Mouse (Mus musculus): Measurements from ENCODE around the gene Sbf2. TPM values are rescaled to one million over a fixed set of nuclear protein-coding genes. Genes with fewer than 3 reads are reported as not detected.
A peak's percentile ranks its signal among the peaks of the same experiment; 100 is the strongest.

Sbf2 gene
- polyA plus RNA-seq, 1 experiment from 2014 or later, result 32.1 TPM

DNA sequence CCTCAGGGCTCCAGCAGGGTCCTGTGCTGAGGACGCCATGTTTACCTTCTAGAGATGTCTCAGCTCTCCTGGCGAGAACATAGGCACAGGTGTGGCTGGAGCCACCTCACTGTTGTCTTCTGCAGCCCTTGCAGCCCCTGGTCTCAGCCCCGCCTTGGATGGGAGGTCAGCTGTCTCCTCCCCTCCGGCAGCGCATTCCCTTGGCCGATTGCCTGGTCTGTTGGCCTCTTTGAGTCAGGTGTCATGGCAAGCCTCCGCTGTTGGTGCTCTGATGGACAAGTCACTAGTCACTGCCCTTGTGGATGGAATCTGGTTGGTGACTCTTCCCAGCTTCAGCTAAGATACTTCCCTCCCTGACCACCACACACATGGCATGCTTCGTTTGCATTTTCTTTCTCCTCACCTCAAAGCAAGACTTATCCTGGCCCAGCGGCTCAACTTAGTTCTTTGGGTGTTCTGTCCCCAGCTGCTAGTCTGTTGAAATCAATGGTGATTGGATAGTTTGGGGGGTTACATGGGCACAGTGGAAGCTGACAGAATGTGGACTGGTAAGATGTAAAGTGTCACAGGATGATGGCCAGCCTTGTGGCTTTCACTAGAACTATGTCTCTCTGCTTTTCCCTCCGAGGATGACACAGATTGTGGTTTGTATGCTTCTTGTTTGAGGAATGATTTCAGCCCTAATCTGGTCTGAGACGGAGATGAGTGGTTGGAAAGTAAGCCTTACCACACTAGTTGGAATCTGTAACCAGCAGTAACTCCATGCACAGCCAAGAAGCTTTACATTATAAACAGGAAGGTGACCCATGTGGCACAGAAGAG lies 333.1 kb downstream of the Sbf2 start:
- WGBS, result 87% methylated on average over 11 of the region's 11 CpGs
- ATAC-seq (ENCODE audit: low FRiP score, low TSS enrichment), result no peak
- H3K9ac ChIP-seq (replicated peaks; ENCODE audit: low read length), result no peak overlapping the region
- H3K36me3 ChIP-seq (ENCODE audit: insufficient read depth, low read length), result peaks cover 30% of the 10 kb centered on the region
- no peaks in the 10 kb centered on the region for H3K4me1 ChIP-seq (ENCODE audit: insufficient read depth, low read length)
- H3K9me3 ChIP-seq (ENCODE audit: low read length), result no peaks in the 10 kb centered on the region
- H3K4me3 ChIP-seq (ENCODE audit: low read length), result no peak overlapping the region
- no peak overlapping the region for H3K4me2 ChIP-seq (replicated peaks; ENCODE audit: low read depth, low read length)
- H3K27ac ChIP-seq (ENCODE audit: low read length), result no peak overlapping the region
- H3K27me3 ChIP-seq (ENCODE audit: insufficient read depth, low read length), result no peaks in the 10 kb centered on the region

DNA sequence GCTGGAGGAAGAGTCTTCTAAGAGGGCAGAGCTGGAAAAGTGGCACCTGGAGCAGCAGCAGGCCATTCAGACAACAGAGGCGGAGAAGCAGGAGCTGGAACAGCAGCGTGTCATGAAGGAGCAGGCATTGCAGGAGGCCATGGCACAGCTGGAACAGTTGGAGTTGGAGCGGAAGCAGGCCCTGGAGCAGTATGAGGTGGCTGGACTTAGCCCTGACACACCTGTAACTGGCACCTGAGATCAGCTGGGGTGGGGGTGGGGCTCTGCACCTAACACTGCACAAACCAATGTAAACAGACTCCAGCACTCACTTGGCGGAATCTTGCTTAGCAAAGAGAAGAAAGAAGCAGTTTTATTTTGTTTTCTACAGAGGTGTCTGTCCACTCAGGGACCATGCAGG lies 335.5 kb downstream of the Sbf2 start:
- no peak overlapping the region for H3K4me2 ChIP-seq (replicated peaks; ENCODE audit: low read depth, low read length)
- no peak overlapping the region for H3K27ac ChIP-seq (ENCODE audit: low read length)
- no peaks in the 10 kb centered on the region for H3K9me3 ChIP-seq (ENCODE audit: low read length)
- peaks cover 47% of the 10 kb centered on the region for H3K36me3 ChIP-seq (ENCODE audit: insufficient read depth, low read length)
- no peak overlapping the region for H3K4me3 ChIP-seq (ENCODE audit: low read length)
- no peaks in the 10 kb centered on the region for H3K4me1 ChIP-seq (ENCODE audit: insufficient read depth, low read length)
- ATAC-seq (ENCODE audit: low FRiP score, low TSS enrichment), result no peak
- WGBS, result 97% methylated on average over 4 of the region's 4 CpGs
- no peak overlapping the region for H3K9ac ChIP-seq (replicated peaks; ENCODE audit: low read length)
- no peaks in the 10 kb centered on the region for H3K27me3 ChIP-seq (ENCODE audit: insufficient read depth, low read length)

DNA sequence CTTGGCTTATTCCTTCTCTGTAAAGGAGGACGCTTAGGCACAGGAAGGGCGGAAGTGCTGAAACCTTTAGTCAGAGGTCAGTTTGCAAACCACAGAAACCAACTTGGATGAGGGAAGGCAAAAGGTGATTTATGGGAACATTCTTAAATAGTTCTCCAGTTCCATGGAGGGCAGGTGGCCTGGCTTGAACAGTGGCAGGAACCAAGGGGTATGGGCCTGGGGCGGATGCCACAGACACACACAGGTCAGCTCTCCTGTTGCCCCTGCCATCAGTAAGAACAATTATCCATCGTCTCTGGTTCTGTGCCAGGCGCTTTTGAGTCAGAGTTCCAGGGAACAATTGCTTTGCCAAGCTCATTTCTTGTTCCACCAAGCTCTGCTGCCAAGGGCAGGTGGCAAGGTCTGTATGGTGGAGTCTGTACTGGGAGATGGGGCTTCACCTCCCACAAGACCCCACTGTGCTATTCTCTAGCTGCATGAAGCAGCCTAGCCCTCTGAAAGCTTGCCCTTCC lies 336.9 kb downstream of the Sbf2 start:
- no peak overlapping the region for H3K4me2 ChIP-seq (replicated peaks; ENCODE audit: low read depth, low read length)
- no peaks in the 10 kb centered on the region for H3K9me3 ChIP-seq (ENCODE audit: low read length)
- ATAC-seq (ENCODE audit: low FRiP score, low TSS enrichment), result no peak
- H3K9ac ChIP-seq (replicated peaks; ENCODE audit: low read length), result no peak overlapping the region
- peaks cover 50% of the 10 kb centered on the region for H3K36me3 ChIP-seq (ENCODE audit: insufficient read depth, low read length)
- 83% methylated on average over 5 of the region's 5 CpGs for WGBS
- H3K27ac ChIP-seq (ENCODE audit: low read length), result no peak overlapping the region
- no peaks in the 10 kb centered on the region for H3K27me3 ChIP-seq (ENCODE audit: insufficient read depth, low read length)
- H3K4me3 ChIP-seq (ENCODE audit: low read length), result no peak overlapping the region
- peaks cover 1% of the 10 kb centered on the region for H3K4me1 ChIP-seq (ENCODE audit: insufficient read depth, low read length)

DNA sequence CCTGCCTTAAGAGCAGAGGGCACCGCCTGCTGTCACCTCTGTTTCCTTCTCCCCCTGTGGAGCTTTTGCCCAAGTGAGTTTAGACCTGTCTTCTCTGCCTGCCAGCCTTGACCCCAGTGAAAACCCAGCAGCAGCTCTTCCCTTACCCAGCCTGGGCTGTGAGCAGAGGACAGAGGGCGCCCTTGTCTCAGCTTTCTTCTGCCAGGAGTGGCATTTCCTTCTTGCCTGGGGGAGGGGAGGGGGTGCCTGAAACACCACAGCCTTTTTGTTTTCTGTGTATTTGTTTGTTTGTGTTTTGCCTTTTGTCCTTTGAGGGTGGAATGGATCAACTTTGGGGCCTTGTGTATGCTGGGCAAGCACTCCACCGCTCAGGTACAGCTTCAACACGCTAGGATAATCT lies 342.3 kb downstream of the Sbf2 start:
- Histone ChIP-seq H3K36me3 (ENCODE audit: insufficient read depth, low read length) (peaks cover 35% of the 10 kb centered on the region), H3K4me3 (ENCODE audit: low read length) (no peak overlapping the region), H3K27ac (ENCODE audit: low read length) (peak overlapping the region; percentile 88), H3K4me1 (ENCODE audit: insufficient read depth, low read length) (peaks cover 14% of the 10 kb centered on the region), H3K27me3 (ENCODE audit: insufficient read depth, low read length) (no peaks in the 10 kb centered on the region), H3K9ac (replicated peaks; ENCODE audit: low read length) (0 out of 2 replicates have a peak overlapping the region, but pooled peaks have one; percentile 16), H3K9me3 (ENCODE audit: low read length) (no peaks in the 10 kb centered on the region), H3K4me2 (replicated peaks; ENCODE audit: low read depth, low read length) (no peak overlapping the region)
- ATAC-seq (ENCODE audit: low FRiP score, low TSS enrichment), result 0 out of 2 replicates have a peak, but pooled peaks have one; percentile 35
- WGBS, result 70% methylated on average over 4 of the region's 4 CpGs

DNA sequence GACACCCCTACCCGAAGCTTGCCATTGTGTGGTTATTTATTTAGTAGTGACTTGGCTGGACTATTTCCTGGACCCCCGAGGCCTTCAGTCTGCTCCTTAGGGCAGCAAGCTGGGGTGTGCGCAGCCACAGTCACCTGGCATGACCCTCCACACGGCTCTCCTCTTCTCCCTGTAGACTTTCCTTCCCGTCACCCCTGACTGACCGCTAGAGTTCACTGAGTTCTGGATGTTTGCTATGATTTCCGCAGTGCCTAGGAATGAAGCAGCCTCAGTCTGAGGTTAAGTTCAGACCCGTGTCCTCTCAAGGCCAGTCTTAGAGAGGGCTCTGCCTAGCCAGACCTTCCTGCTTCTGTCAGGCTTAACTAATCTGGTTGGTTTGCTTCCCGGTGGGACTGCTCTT lies 342.9 kb downstream of the Sbf2 start:
- peak; percentile 93 for ATAC-seq (ENCODE audit: low FRiP score, low TSS enrichment)
- H3K27ac ChIP-seq (ENCODE audit: low read length), result peak overlapping the region; percentile 88
- WGBS, result 33% methylated on average over 9 of the region's 9 CpGs

DNA sequence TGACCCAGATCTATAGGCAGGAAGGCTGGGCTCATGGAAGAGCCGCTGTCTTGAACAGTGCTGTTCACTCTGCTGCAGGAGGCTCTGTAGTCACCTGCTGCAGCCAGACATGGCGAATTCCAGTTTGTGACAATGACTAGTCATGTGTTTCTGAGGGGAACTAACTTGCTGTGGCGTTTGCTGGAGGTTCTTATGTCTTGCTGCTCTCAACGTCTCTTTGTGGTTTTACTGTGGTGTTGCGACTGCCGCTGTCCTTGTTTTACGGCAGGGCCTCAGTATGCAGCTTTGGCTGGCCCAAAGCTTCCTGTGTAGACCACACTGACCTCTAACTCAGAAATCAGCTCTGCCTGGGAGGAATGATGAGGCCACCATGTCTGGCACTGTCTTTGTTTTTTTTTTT lies 344.3 kb downstream of the Sbf2 start:
- peaks cover 14% of the 10 kb centered on the region for H3K4me1 ChIP-seq (ENCODE audit: insufficient read depth, low read length)
- no peaks in the 10 kb centered on the region for H3K9me3 ChIP-seq (ENCODE audit: low read length)
- 84% methylated on average over 7 of the region's 7 CpGs for WGBS
- H3K4me3 ChIP-seq (ENCODE audit: low read length), result no peak overlapping the region
- H3K36me3 ChIP-seq (ENCODE audit: insufficient read depth, low read length), result peaks cover 24% of the 10 kb centered on the region; the same call in 1 of the 2 replicates
- ATAC-seq (ENCODE audit: low FRiP score, low TSS enrichment), result no peak
- no peaks in the 10 kb centered on the region for H3K27me3 ChIP-seq (ENCODE audit: insufficient read depth, low read length)
- H3K4me2 ChIP-seq (replicated peaks; ENCODE audit: low read depth, low read length), result no peak overlapping the region
- no peak overlapping the region for H3K9ac ChIP-seq (replicated peaks; ENCODE audit: low read length)
- no peak overlapping the region for H3K27ac ChIP-seq (ENCODE audit: low read length)

More for the DNA sequence above, 342.9 kb downstream of the Sbf2 start:
- Histone ChIP-seq H3K4me1 (ENCODE audit: insufficient read depth, low read length) (peaks cover 14% of the 10 kb centered on the region), H3K9ac (replicated peaks; ENCODE audit: low read length) (peak overlapping the region; percentile 16; the same call in 1 of the 2 replicates), H3K36me3 (ENCODE audit: insufficient read depth, low read length) (peaks cover 35% of the 10 kb centered on the region), H3K27me3 (ENCODE audit: insufficient read depth, low read length) (no peaks in the 10 kb centered on the region), H3K4me3 (ENCODE audit: low read length) (no peak overlapping the region), H3K4me2 (replicated peaks; ENCODE audit: low read depth, low read length) (no peak overlapping the region), H3K9me3 (ENCODE audit: low read length) (no peaks in the 10 kb centered on the region)

DNA sequence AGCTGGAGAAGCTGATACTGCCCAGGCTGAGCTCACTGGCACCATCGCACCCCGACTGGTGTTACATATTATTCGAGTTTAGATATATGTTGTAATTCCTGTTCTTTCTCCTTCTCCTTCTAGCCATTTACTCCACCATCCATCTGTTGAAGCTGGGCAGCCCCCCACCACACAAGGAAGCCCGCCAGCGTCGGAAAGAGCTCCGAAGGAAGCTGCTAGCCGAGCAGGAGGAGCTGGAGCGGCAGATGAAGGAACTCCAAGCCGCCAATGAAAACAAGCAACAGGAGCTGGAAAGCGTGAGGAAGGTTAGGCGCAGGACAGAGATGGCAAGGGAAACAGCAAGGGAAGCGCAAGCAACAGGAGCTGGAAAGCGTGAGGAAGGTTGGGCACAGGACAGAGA lies 344.9 kb downstream of the Sbf2 start:
- H3K4me1 ChIP-seq (ENCODE audit: insufficient read depth, low read length), result peaks cover 14% of the 10 kb centered on the region
- H3K27ac ChIP-seq (ENCODE audit: low read length), result no peak overlapping the region
- no peak overlapping the region for H3K9ac ChIP-seq (replicated peaks; ENCODE audit: low read length)
- WGBS, result 91% methylated on average over 14 of the region's 14 CpGs
- no peak overlapping the region for H3K4me3 ChIP-seq (ENCODE audit: low read length)
- H3K36me3 ChIP-seq (ENCODE audit: insufficient read depth, low read length), result peaks cover 22% of the 10 kb centered on the region; the same call in 1 of the 2 replicates
- H3K4me2 ChIP-seq (replicated peaks; ENCODE audit: low read depth, low read length), result no peak overlapping the region
- no peaks in the 10 kb centered on the region for H3K9me3 ChIP-seq (ENCODE audit: low read length)
- no peaks in the 10 kb centered on the region for H3K27me3 ChIP-seq (ENCODE audit: insufficient read depth, low read length)
- no peak for ATAC-seq (ENCODE audit: low FRiP score, low TSS enrichment)

DNA sequence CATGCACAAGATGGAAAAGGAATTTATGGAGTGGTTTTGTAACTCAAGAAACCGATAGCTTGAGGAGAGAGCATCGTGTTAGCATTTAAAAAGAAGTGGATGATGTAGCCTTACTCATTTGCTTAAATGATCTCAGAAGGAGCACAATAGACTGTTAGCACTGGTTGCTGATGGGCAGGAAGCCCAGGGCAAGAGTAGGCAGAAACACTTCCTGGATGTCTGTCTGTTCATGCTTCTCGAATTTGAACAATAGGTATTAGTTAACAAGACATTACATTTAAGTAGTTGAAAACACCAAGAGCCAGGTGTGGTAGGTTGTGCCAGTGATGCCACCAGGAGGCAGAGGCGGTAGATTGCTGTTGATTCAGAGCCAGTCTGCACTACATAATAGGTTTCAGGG lies 346.2 kb downstream of the Sbf2 start:
- Histone ChIP-seq H3K27me3 (ENCODE audit: insufficient read depth, low read length) (no peaks in the 10 kb centered on the region), H3K36me3 (ENCODE audit: insufficient read depth, low read length) (peaks cover 14% of the 10 kb centered on the region; the same call in 1 of the 2 replicates), H3K4me3 (ENCODE audit: low read length) (no peak overlapping the region), H3K4me2 (replicated peaks; ENCODE audit: low read depth, low read length) (no peak overlapping the region), H3K9me3 (ENCODE audit: low read length) (no peaks in the 10 kb centered on the region), H3K4me1 (ENCODE audit: insufficient read depth, low read length) (peaks cover 14% of the 10 kb centered on the region), H3K27ac (ENCODE audit: low read length) (no peak overlapping the region), H3K9ac (replicated peaks; ENCODE audit: low read length) (no peak overlapping the region)
- WGBS, result 80% methylated on average over 4 of the region's 4 CpGs
- no peak for ATAC-seq (ENCODE audit: low FRiP score, low TSS enrichment)

DNA sequence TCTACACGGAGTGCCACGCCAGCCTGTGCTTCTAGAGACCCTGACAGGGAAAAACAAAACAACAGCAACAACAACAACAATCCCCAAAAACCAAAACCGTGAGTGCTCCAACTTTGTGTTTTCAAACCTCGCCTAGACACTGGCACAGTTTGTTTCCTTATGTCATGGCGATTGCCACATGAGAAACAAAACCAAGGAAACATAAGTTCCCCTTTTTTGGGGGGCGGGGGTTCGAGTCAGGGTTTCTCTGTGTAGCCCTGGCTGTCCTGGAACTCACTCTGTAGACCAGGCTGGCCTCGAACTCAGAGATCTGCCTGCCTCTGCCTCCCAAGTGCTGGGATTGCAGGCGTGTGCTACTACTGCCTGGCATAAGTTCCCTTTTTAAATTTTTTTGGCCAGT lies 346.7 kb downstream of the Sbf2 start:
- H3K27me3 ChIP-seq (ENCODE audit: insufficient read depth, low read length), result no peaks in the 10 kb centered on the region
- WGBS, result 92% methylated on average over 9 of the region's 9 CpGs
- no peak for ATAC-seq (ENCODE audit: low FRiP score, low TSS enrichment)

DNA sequence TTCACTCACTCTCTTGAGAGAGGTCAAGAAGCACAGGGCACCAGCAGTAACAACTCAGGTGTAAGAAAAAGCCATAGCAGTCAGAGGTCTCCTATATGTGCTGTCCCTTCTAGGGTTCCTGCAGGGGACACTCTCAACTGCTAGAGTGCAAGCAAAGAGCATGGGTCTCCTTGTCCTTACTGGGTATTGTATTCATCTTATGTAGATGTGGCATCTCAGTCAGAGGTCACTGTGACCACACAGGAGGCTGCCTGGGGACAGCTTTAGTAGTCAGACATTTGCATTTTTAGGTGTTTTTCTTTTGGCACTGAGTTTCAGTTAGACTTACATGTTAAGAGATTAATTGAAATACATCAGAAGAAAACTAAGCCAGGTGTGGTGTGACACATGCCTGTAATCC lies 347.7 kb downstream of the Sbf2 start:
- Histone ChIP-seq H3K4me1 (ENCODE audit: insufficient read depth, low read length) (peaks cover 5% of the 10 kb centered on the region), H3K4me2 (replicated peaks; ENCODE audit: low read depth, low read length) (no peak overlapping the region), H3K9me3 (ENCODE audit: low read length) (no peaks in the 10 kb centered on the region), H3K27ac (ENCODE audit: low read length) (no peak overlapping the region), H3K27me3 (ENCODE audit: insufficient read depth, low read length) (no peaks in the 10 kb centered on the region), H3K4me3 (ENCODE audit: low read length) (no peak overlapping the region), H3K36me3 (ENCODE audit: insufficient read depth, low read length) (peaks cover 14% of the 10 kb centered on the region; the same call in 1 of the 2 replicates), H3K9ac (replicated peaks; ENCODE audit: low read length) (no peak overlapping the region)
- no peak for ATAC-seq (ENCODE audit: low FRiP score, low TSS enrichment)

More for the DNA sequence above, 346.7 kb downstream of the Sbf2 start:
- Histone ChIP-seq H3K4me3 (ENCODE audit: low read length) (no peak overlapping the region), H3K4me1 (ENCODE audit: insufficient read depth, low read length) (peaks cover 14% of the 10 kb centered on the region), H3K9ac (replicated peaks; ENCODE audit: low read length) (no peak overlapping the region), H3K36me3 (ENCODE audit: insufficient read depth, low read length) (peaks cover 14% of the 10 kb centered on the region; the same call in 1 of the 2 replicates), H3K9me3 (ENCODE audit: low read length) (no peaks in the 10 kb centered on the region), H3K4me2 (replicated peaks; ENCODE audit: low read depth, low read length) (no peak overlapping the region), H3K27ac (ENCODE audit: low read length) (no peak overlapping the region)
